Mouse (Mus musculus) liver, adult 2 months (tissue): Measurements from ENCODE around the gene Hist2h2be.

Source experiments
- CTCF ChIP-seq: fragments of 200-500 bp; IDR thresholded peaks from 2 replicates; pipeline ENCODE4 v1.5.1; 2011; ENCODE audit warnings: low read depth, low read length, control low read depth
- POLR2A ChIP-seq: fragments of 200-500 bp; IDR thresholded peaks from 2 replicates; pipeline ENCODE4 v1.6.1; 2011; ENCODE audit warnings: low read length, control low read depth; ENCODE audit not compliant: insufficient read depth; ENCODE audit errors: extremely low read depth

- TF ChIP-seq CTCF, result no peak
- no peak for TF ChIP-seq POLR2A
These were observed 25.2 kb upstream of the Hist2h2be start for GRCm38 (mm10) chr3:96195616-96196313.
